Mouse (Mus musculus) CH12.LX (cell line): ENCODE measurements around the gene D11Wsu47e. TPM values are rescaled to one million over a fixed set of nuclear protein-coding genes. Genes with fewer than 3 reads are reported as not detected.

Experiments
- DNase-seq: peaks from one replicate; pipeline ENCODE4 v3.0.0-alpha.2; 2013; ENCODE audit errors: extremely low read depth
- H3K27ac ChIP-seq: 2 replicates; pipeline ENCODE4 v1.5.1; 2012; ENCODE audit warnings: low read depth, mild to moderate bottlenecking, control low read depth, moderate library complexity; ENCODE audit not compliant: insufficient read depth
- H3K27me3 ChIP-seq: replicated peaks from 2 replicates; pipeline ENCODE3; 2012; ENCODE audit warnings: inconsistent platforms
- H3K36me3 ChIP-seq, 2 experiments: replicated peaks in 1 of 2; 2 replicates each; pipeline versions ENCODE3 to v1.6.1; 2012; ENCODE audit warnings: inconsistent platforms in 1 of 2, low read length in 1 of 2, mild to moderate bottlenecking in 1 of 2, mixed read lengths in 1 of 2, moderate library complexity in 1 of 2; ENCODE audit not compliant: control insufficient read depth in 1 of 2, insufficient read depth in 1 of 2
- H3K4me1 ChIP-seq, 2 experiments: 2 replicates each; pipeline ENCODE4 v1.6.1; 2012; ENCODE audit warnings: inconsistent platforms in 1 of 2, moderate library complexity in 1 of 2; ENCODE audit not compliant: insufficient read depth in 2 of 2, control insufficient read depth in 1 of 2
- H3K4me2 ChIP-seq: 2 replicates; pipeline ENCODE4 v1.6.1; 2012; ENCODE audit warnings: low read depth, mild to moderate bottlenecking, control low read depth; ENCODE audit not compliant: poor library complexity, insufficient read depth, severe bottlenecking
- H3K4me3 ChIP-seq, 3 experiments: fragments of 150-350 bp in 1 of 3; sonication (generic) in 1 of 3; replicated peaks in 1 of 3; 2 replicates each; pipeline versions ENCODE3 to v1.5.1; 2011 to 2012; ENCODE audit warnings: low read depth in 2 of 3, low read length in 2 of 3, mild to moderate bottlenecking in 2 of 3, moderate library complexity in 2 of 3, control low read depth in 1 of 3, improper control_type of control experiment in 1 of 3, inconsistent platforms in 1 of 3, mixed read lengths in 1 of 3; ENCODE audit not compliant: poor library complexity in 1 of 3
- H3K79me2 ChIP-seq: replicated peaks from 2 replicates; pipeline ENCODE4 v1.6.1; 2012; ENCODE audit warnings: mild to moderate bottlenecking, moderate library complexity; ENCODE audit not compliant: control insufficient read depth, poor library complexity, insufficient read depth, severe bottlenecking; ENCODE audit errors: extremely low read depth
- H3K9ac ChIP-seq: 2 replicates; pipeline ENCODE4 v1.6.1; 2012; ENCODE audit warnings: low read depth, mild to moderate bottlenecking, control low read depth, moderate library complexity; ENCODE audit not compliant: insufficient read depth
- H3K9me3 ChIP-seq: replicated peaks from 2 replicates; pipeline ENCODE3; 2012; ENCODE audit warnings: low read length, inconsistent platforms, mixed read lengths
- BHLHE40 ChIP-seq: IDR thresholded peaks from 2 replicates; pipeline ENCODE4 v1.6.1; 2011; ENCODE audit warnings: mild to moderate bottlenecking, low read depth, low read length, improper control_type of control experiment
- CHD1 ChIP-seq: IDR thresholded peaks from 2 replicates; pipeline ENCODE4 v1.6.1; 2012; ENCODE audit warnings: low read depth, low read length, improper control_type of control experiment, inconsistent platforms
- CTCF ChIP-seq, 2 experiments: IDR thresholded peaks in 1 of 2; conservative IDR thresholded peaks in 1 of 2; 2 replicates each; pipeline ENCODE4 v1.5.1; 2011 to 2012; ENCODE audit warnings: low read depth in 2 of 2, low read length in 2 of 2, improper control_type of control experiment in 1 of 2, inconsistent platforms in 1 of 2, mild to moderate bottlenecking in 1 of 2, moderate library complexity in 1 of 2
- GABPA ChIP-seq: IDR thresholded peaks from 2 replicates; pipeline ENCODE4 v1.6.1; 2012; ENCODE audit warnings: low read depth, low read length, improper control_type of control experiment, inconsistent platforms; ENCODE audit not compliant: insufficient replicate concordance
- HCFC1 ChIP-seq: IDR thresholded peaks from 2 replicates; pipeline ENCODE4 v1.6.1; 2012; ENCODE audit warnings: low read depth, mild to moderate bottlenecking, inconsistent platforms, low read length, improper control_type of control experiment
- JUN ChIP-seq: IDR thresholded peaks from 2 replicates; pipeline ENCODE4 v1.6.1; 2011; ENCODE audit warnings: low read depth, mild to moderate bottlenecking, low read length, improper control_type of control experiment, moderate library complexity; ENCODE audit not compliant: insufficient read depth
- JUND ChIP-seq: conservative IDR thresholded peaks from 2 replicates; pipeline ENCODE4 v1.6.1; 2011; ENCODE audit warnings: low read depth, low read length, improper control_type of control experiment
- MAFK ChIP-seq: IDR thresholded peaks from 2 replicates; pipeline ENCODE4 v1.6.1; 2011; ENCODE audit warnings: low read length, improper control_type of control experiment; ENCODE audit not compliant: insufficient replicate concordance
- MAZ ChIP-seq: IDR thresholded peaks from 2 replicates; pipeline ENCODE4 v1.6.1; 2012; ENCODE audit warnings: low read depth, mild to moderate bottlenecking, inconsistent platforms, low read length, improper control_type of control experiment, moderate library complexity
- MEF2A ChIP-seq: IDR thresholded peaks from 2 replicates; pipeline ENCODE4 v1.6.1; 2014; ENCODE audit warnings: low read depth, mild to moderate bottlenecking, inconsistent platforms, low read length, improper control_type of control experiment, borderline replicate concordance
- MXI1 ChIP-seq: IDR thresholded peaks from 2 replicates; pipeline ENCODE4 v1.6.1; 2011; ENCODE audit warnings: mild to moderate bottlenecking, low read depth, low read length, improper control_type of control experiment
- MYC ChIP-seq: IDR thresholded peaks from 2 replicates; pipeline ENCODE4 v1.6.1; 2011; ENCODE audit warnings: low read depth, mild to moderate bottlenecking, improper control_type of control experiment, low read length
- NELFE ChIP-seq: IDR thresholded peaks from 2 replicates; pipeline ENCODE4 v1.6.1; 2011; ENCODE audit warnings: low read depth, low read length, improper control_type of control experiment
- NRF1 ChIP-seq: IDR thresholded peaks from 2 replicates; pipeline ENCODE4 v1.6.1; 2014; ENCODE audit warnings: low read depth, mild to moderate bottlenecking, inconsistent platforms, low read length, improper control_type of control experiment, moderate library complexity
- POLR2AphosphoS2 ChIP-seq: IDR thresholded peaks from 2 replicates; pipeline ENCODE4 v1.6.1; 2011; ENCODE audit warnings: low read depth, low read length, improper control_type of control experiment
- RAD21 ChIP-seq: IDR thresholded peaks from 2 replicates; pipeline ENCODE4 v1.6.1; 2011; ENCODE audit warnings: low read depth, mild to moderate bottlenecking, low read length, improper control_type of control experiment, moderate library complexity
- SIN3A ChIP-seq: IDR thresholded peaks from 2 replicates; pipeline ENCODE4 v1.6.1; 2012; ENCODE audit warnings: low read length, improper control_type of control experiment, inconsistent platforms
- SMC3 ChIP-seq: IDR thresholded peaks from 2 replicates; pipeline ENCODE4 v1.6.1; 2011; ENCODE audit warnings: low read depth, low read length, improper control_type of control experiment
- TBP ChIP-seq: conservative IDR thresholded peaks from 2 replicates; pipeline ENCODE4 v1.6.1; 2011; ENCODE audit warnings: low read depth, low read length, improper control_type of control experiment
- UBTF ChIP-seq: IDR thresholded peaks from 2 replicates; pipeline ENCODE4 v1.6.1; 2012; ENCODE audit warnings: low read depth, mild to moderate bottlenecking, inconsistent platforms, low read length, improper control_type of control experiment, moderate library complexity
- USF2 ChIP-seq: conservative IDR thresholded peaks from 2 replicates; pipeline ENCODE4 v1.6.1; 2011; ENCODE audit warnings: low read depth, low read length, improper control_type of control experiment
- ZC3H11A ChIP-seq: IDR thresholded peaks from 2 replicates; pipeline ENCODE4 v1.6.1; 2012; ENCODE audit warnings: low read depth, mild to moderate bottlenecking, inconsistent platforms, low read length, improper control_type of control experiment
- ZKSCAN1 ChIP-seq: IDR thresholded peaks from 2 replicates; pipeline ENCODE4 v1.6.1; 2012; ENCODE audit warnings: low read depth, inconsistent platforms, low read length, improper control_type of control experiment, borderline replicate concordance
- ZMIZ1 ChIP-seq: IDR thresholded peaks from 2 replicates; pipeline ENCODE4 v1.6.1; 2012; ENCODE audit warnings: low read depth, mild to moderate bottlenecking, inconsistent platforms, low read length, improper control_type of control experiment
- ZNF384 ChIP-seq: IDR thresholded peaks from 2 replicates; pipeline ENCODE4 v1.6.1; 2012; ENCODE audit warnings: low read depth, low read length, improper control_type of control experiment, inconsistent platforms
- dilution Hi-C: fragments of 300-500 bp; cut with MboI; formaldehyde crosslinking; loops from 2 replicates; pipeline ENCODE4 v1.14.3; 2020; ENCODE audit warnings: low sequenced_read_pairs; ENCODE audit not compliant: extremely low pct_unique_long_range_greater_than_20kb, extremely low pct_ligation_motif_present
- in situ Hi-C: fragments of 300-500 bp; cut with MboI; formaldehyde crosslinking; loops from 3 replicates; pipeline ENCODE4 v1.14.3; 2019; ENCODE audit warnings: low sequenced_read_pairs, low pct_ligation_motif_present, low pct_unique_long_range_greater_than_20kb, mixed read lengths
- polyA plus RNA-seq: library from polyadenylated mRNA; unstranded; fragments of >175 nt; gene quantifications from 2 replicates; pipeline ENCODE4 v1.2.1, GENCODE M21; 2012; ENCODE audit warnings: low read depth; ENCODE audit not compliant: insufficient read length
- total RNA-seq, 2 experiments: library from RNA; depleted of rRNA; stranded (reverse); fragments of 300-350 nt in 1 of 2; fragments of >200 nt in 1 of 2; gene quantifications; 2 replicates each; pipeline ENCODE4 v1.2.3; 2012 to 2014

The D11Wsu47e gene
- total and polyA plus RNA-seq, 3 experiments, result 25.1 to 29.6 (median 26.2) TPM

GRCm38 (mm10) chr11:113682897-113683626 is 1.1 kb upstream of the D11Wsu47e start:
- peak overlapping the region; percentile 81 for H3K27ac ChIP-seq
- H3K4me2 ChIP-seq, result peak overlapping the region; percentile 96
- H3K36me3 ChIP-seq, result peaks cover 5 to 36% of the 10 kb centered on the region in 2 experiments
- dilution Hi-C loops, result no loop called here
- in situ Hi-C loops, result no loop called here
- peak overlapping the region; percentile 95 for H3K9ac ChIP-seq
- TF ChIP-seq HCFC1 (no peak), USF2 (no peak), MAZ (no peak), CTCF (conservative IDR thresholded peaks at IDR 0.05 in 1 of 2, IDR thresholded peaks at IDR 0.05 in 1 of 2; ENCODE audit: low read depth in 2 of 2, low read length in 2 of 2) (no peak), GABPA (no peak), ZC3H11A (no peak), JUN (no peak), BHLHE40 (no peak), MXI1 (peak; percentile 31), JUND (no peak), NRF1 (no peak), TBP (no peak), ZMIZ1 (0 out of 2 replicates have a peak, but pooled peaks have one; percentile 10), POLR2AphosphoS2 (no peak), MAFK (no peak), RAD21 (no peak), CHD1 (peak; percentile 60; the same call in 1 of the 2 replicates), ZNF384 (no peak), NELFE (no peak; the same call in 1 of the 2 replicates), UBTF (peak; percentile 26; the same call in 1 of the 2 replicates), ZKSCAN1 (no peak), MEF2A (0 out of 2 replicates have a peak, but pooled peaks have one; percentile 1), SMC3 (no peak), SIN3A (peak; percentile 56; the same call in 1 of the 2 replicates), MYC (peak; percentile 46; the same call in 1 of the 2 replicates)
- TF ChIP-seq, all 38 proteins: peak for 7
- DNase-seq, result peak; percentile 65
- Histone ChIP-seq H3K27me3 (no peaks in the 10 kb centered on the region), H3K4me3 (peak overlapping the region; percentile 84 to 95 (median 90)), H3K79me2 (peaks cover 84% of the 10 kb centered on the region), H3K9me3 (no peaks in the 10 kb centered on the region), H3K4me1 (peaks cover 12 to 60% of the 10 kb centered on the region in 2 experiments)
